Mouse (Mus musculus): ENCODE results near the gene Fam45a. TPM values are rescaled to one million over a fixed set of nuclear protein-coding genes. Genes with fewer than 3 reads are reported as not detected.
"Not testable (repeated sequence)": the region's sequence is repeated elsewhere in the genome, so short reads cannot be mapped to it uniquely, and the experiment has no call there.

Fam45a gene
- polyA plus RNA-seq, 1 experiment, result 0.20 TPM

GRCm38 (mm10) chr19:60813133-60813532 is 1.7 kb downstream of the Fam45a start:
- Histone ChIP-seq H3K9me3 (ENCODE audit: control insufficient read depth, low read length) (no peaks in the 10 kb centered on the region), H3K4me3 (replicated peaks) (peak overlapping the region; percentile 79), H3K27me3 (ENCODE audit: control insufficient read depth) (no peaks in the 10 kb centered on the region), H3K4me1 (ENCODE audit: control insufficient read depth) (peaks cover 45% of the 10 kb centered on the region), H3K36me3 (ENCODE audit: control insufficient read depth) (peaks cover 40% of the 10 kb centered on the region)
- TF ChIP-seq GATA1 (IDR thresholded peaks at IDR 0.05; ENCODE audit: low read length), result no peak
- no peak for TF ChIP-seq TAL1 (IDR thresholded peaks at IDR 0.05; ENCODE audit: low read length)

GRCm38 (mm10) chr19:60818677-60819076 is 7.3 kb downstream of the Fam45a start:
- Histone ChIP-seq H3K4me3 (replicated peaks) (no peak overlapping the region), H3K27me3 (ENCODE audit: control insufficient read depth) (no peaks in the 10 kb centered on the region), H3K36me3 (ENCODE audit: control insufficient read depth) (peaks cover 92% of the 10 kb centered on the region), H3K9me3 (ENCODE audit: control insufficient read depth, low read length) (no peaks in the 10 kb centered on the region), H3K4me1 (ENCODE audit: control insufficient read depth) (peaks cover 11% of the 10 kb centered on the region)
- TF ChIP-seq GATA1 (IDR thresholded peaks at IDR 0.05; ENCODE audit: low read length) (no peak), TAL1 (IDR thresholded peaks at IDR 0.05; ENCODE audit: low read length) (no peak)

DNA sequence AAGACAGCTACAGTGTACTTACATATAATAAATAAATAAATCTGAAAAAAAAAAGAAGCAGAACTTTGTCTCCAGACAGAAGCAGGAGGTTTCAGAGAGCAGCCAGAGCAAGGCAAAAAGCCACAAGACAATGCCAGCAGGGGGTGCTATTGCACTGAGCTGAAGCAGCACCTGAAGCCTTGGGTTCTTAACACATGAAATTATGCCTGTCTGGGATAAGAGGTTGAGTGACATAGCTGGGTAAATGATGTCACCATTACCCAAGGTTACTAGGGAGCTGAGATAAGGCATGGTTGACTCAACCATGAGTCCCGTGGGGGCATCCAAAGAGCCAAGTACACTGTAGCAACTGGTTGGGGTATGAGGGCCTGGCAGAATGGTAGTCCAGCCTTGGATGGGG is 26.4 kb downstream of the Fam45a start:
- H3K4me1 ChIP-seq (ENCODE audit: control insufficient read depth), result peaks cover 11% of the 10 kb centered on the region
- H3K27me3 ChIP-seq (ENCODE audit: control insufficient read depth), result no peaks in the 10 kb centered on the region
- no peaks in the 10 kb centered on the region for H3K9me3 ChIP-seq (ENCODE audit: control insufficient read depth, low read length)
- TF ChIP-seq GATA1 (IDR thresholded peaks at IDR 0.05; ENCODE audit: low read length), result no peak
- TF ChIP-seq TAL1 (IDR thresholded peaks at IDR 0.05; ENCODE audit: low read length), result no peak
- H3K36me3 ChIP-seq (ENCODE audit: control insufficient read depth), result peaks cover 94% of the 10 kb centered on the region
- H3K4me3 ChIP-seq (replicated peaks), result no peak overlapping the region

DNA sequence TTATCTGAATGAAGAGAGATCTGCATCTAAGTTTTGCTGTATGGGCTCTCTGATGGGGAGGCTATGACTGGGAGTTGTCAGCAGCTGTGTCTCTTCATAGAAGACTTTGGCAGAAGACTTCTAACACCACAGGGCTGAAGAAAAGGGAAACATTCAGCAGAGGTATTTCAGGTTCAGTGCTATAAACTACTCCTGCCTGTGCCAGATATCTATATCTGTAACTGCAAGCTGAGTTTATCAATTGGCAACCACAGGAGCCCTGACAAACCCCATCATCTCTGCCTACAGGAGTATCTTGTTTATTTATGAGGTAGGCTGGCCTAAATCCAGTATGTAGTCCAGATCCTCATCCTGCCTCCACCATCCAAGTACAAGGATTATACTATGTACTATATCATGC is 31.9 kb downstream of the Fam45a start:
- Histone ChIP-seq H3K4me3 (replicated peaks) (no peak overlapping the region), H3K27me3 (ENCODE audit: control insufficient read depth) (no peaks in the 10 kb centered on the region), H3K36me3 (ENCODE audit: control insufficient read depth) (peaks cover 81% of the 10 kb centered on the region), H3K9me3 (ENCODE audit: control insufficient read depth, low read length) (no peaks in the 10 kb centered on the region), H3K4me1 (ENCODE audit: control insufficient read depth) (peaks cover 28% of the 10 kb centered on the region)
- TF ChIP-seq GATA1 (IDR thresholded peaks at IDR 0.05; ENCODE audit: low read length) (no peak), TAL1 (IDR thresholded peaks at IDR 0.05; ENCODE audit: low read length) (no peak)

DNA sequence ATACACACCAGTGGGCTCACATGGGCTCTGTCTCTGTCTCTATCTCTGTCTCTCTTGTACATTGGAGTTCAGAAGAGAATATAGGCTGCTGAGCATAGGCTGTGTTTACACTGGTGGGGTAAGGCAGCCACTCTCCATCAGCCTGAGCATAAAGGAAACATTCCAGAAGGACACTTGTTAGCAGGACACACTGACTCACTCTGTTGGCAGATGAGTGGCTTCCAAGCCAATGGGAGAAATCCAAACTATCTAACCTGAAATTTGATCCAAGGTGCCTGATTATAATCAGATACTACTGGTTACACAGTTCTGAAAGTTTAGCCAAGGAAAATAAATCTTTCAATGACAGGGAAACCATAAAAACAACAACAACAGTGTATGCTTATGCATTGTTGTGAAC is 34.3 kb downstream of the Fam45a start:
- Histone ChIP-seq H3K27me3 (ENCODE audit: control insufficient read depth) (no peaks in the 10 kb centered on the region), H3K9me3 (ENCODE audit: control insufficient read depth, low read length) (no peaks in the 10 kb centered on the region), H3K4me1 (ENCODE audit: control insufficient read depth) (peaks cover 28% of the 10 kb centered on the region), H3K36me3 (ENCODE audit: control insufficient read depth) (peaks cover 67% of the 10 kb centered on the region), H3K4me3 (replicated peaks) (no peak overlapping the region)
- TF ChIP-seq GATA1 (IDR thresholded peaks at IDR 0.05; ENCODE audit: low read length) (no peak), TAL1 (IDR thresholded peaks at IDR 0.05; ENCODE audit: low read length) (no peak)

GRCm38 (mm10) chr19:60860868-60861700 is 49.7 kb downstream of the Fam45a start, which contains the start of gene Sfxn4:
Gene Sfxn4 (minus strand): TSS chr19:60861479.
- Histone ChIP-seq H3K36me3 (ENCODE audit: control insufficient read depth) (peaks cover 49% of the 10 kb centered on the region), H3K27me3 (ENCODE audit: control insufficient read depth) (no peaks in the 10 kb centered on the region), H3K4me3 (replicated peaks) (peak within 1 kb of the TSS; percentile 71), H3K4me1 (ENCODE audit: control insufficient read depth) (peaks cover 27% of the 10 kb centered on the region), H3K9me3 (ENCODE audit: control insufficient read depth, low read length) (no peaks in the 10 kb centered on the region)
- no peak for TF ChIP-seq GATA1 (IDR thresholded peaks at IDR 0.05; ENCODE audit: low read length)
- no peak for TF ChIP-seq TAL1 (IDR thresholded peaks at IDR 0.05; ENCODE audit: low read length)

DNA sequence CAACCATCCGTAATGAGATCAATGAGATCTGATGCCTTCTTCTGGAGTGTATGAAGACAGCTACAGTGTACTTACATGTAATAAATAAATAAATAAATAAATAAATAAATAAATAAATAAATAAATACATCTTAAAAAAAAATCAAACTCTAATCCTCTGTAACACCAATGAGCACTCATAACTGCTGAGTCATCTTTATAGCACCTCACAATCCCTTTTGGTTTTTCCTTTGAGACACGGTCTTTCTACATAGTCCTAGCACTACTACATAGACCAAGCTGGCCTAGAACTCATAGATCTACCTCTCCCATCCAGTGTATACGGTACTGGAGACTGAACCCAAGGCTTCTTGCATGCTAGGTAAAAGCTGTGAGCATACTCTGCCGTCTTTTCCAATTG is 54.8 kb downstream of the Fam45a start:
- H3K4me1 ChIP-seq (ENCODE audit: control insufficient read depth), result peaks cover 52% of the 10 kb centered on the region
- not testable (repeated sequence) for H3K4me3 ChIP-seq (replicated peaks); H3K9me3 ChIP-seq (ENCODE audit: control insufficient read depth, low read length); H3K27me3 ChIP-seq (ENCODE audit: control insufficient read depth)
- peaks cover 87% of the 10 kb centered on the region for H3K36me3 ChIP-seq (ENCODE audit: control insufficient read depth)

GRCm38 (mm10) chr19:60870489-60870888 is 59.1 kb downstream of the Fam45a start:
- H3K4me3 ChIP-seq (replicated peaks), result peak overlapping the region; percentile 95
- TF ChIP-seq GATA1 (IDR thresholded peaks at IDR 0.05; ENCODE audit: low read length) (no peak), TAL1 (IDR thresholded peaks at IDR 0.05; ENCODE audit: low read length) (no peak)
- H3K36me3 ChIP-seq (ENCODE audit: control insufficient read depth), result peaks cover 81% of the 10 kb centered on the region
- no peaks in the 10 kb centered on the region for H3K27me3 ChIP-seq (ENCODE audit: control insufficient read depth)
- no peaks in the 10 kb centered on the region for H3K9me3 ChIP-seq (ENCODE audit: control insufficient read depth, low read length)
- H3K4me1 ChIP-seq (ENCODE audit: control insufficient read depth), result peaks cover 68% of the 10 kb centered on the region

- TF ChIP-seq GATA1 (IDR thresholded peaks at IDR 0.05; ENCODE audit: low read length), result no peak
- TF ChIP-seq TAL1 (IDR thresholded peaks at IDR 0.05; ENCODE audit: low read length), result no peak
- Histone ChIP-seq H3K9me3 (ENCODE audit: control insufficient read depth, low read length) (no peaks in the 10 kb centered on the region), H3K4me3 (replicated peaks) (peak overlapping the region; percentile 95), H3K4me1 (ENCODE audit: control insufficient read depth) (peaks cover 69% of the 10 kb centered on the region), H3K27me3 (ENCODE audit: control insufficient read depth) (no peaks in the 10 kb centered on the region), H3K36me3 (ENCODE audit: control insufficient read depth) (peaks cover 73% of the 10 kb centered on the region)
These were observed 60.0 kb downstream of the Fam45a start for GRCm38 (mm10) chr19:60871366-60871765.
